Mouse (Mus musculus): ENCODE data around the gene Olfr554. TPM values are rescaled to one million over a fixed set of nuclear protein-coding genes. Genes with fewer than 3 reads are reported as not detected.
"Not testable (repeated sequence)": the region's sequence is repeated elsewhere in the genome, so short reads cannot be mapped to it uniquely, and the experiment has no call there.

The Olfr554 gene
- polyA plus RNA-seq (2016; fragmentation: Nextera tagmentation; extraction: Ambion mirVana), result not detected in 2 replicates

DNA sequence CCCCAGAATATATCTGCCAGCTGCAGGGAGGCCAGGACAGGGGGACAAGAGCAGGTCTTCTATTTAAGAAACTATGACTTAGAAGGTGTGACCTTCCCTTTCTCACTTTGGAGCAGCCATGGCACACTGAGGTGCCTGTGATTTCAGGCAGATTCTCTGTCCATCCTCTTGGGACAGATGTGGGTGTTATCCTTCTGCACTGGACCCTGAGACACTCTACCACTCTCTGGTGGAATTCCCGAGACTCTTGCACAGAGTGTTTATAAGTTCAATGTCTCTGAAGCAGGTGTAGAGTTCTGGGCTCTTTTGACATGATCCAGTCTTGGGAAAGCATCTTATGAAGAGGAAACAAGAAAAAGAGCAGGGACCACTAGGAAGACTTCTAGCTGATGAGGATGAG, at the start of gene Olfr554:
Olfr554 (plus strand) TSS at position 301 of the 400 bp plus-strand sequence.
- H3K27me3 ChIP-seq (ENCODE audit: insufficient read depth, poor library complexity, severe bottlenecking), result no peaks in the 10 kb centered on the region
- 83% methylated on average over 1 of the region's 1 CpGs for WGBS
- no peaks in the 10 kb centered on the region for H3K9me3 ChIP-seq

DNA sequence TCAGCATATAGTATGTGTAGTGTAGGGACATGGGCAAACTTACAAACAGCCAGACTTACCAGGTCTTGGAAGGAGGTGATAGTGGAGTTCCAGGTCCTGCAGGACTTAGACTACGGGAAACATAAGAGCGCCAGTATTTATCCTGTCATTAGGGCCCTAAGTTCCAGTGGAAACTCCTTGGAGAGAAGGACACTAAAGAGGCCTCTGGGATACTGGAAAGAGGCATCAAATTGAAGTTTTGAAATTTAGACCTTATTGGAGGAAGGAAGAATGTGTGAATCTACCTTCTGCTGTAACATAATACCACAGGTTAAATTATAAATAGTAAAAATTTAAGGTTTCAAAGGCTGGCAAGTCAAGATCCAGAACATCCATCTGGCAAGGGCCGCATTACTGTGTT, 46.4 kb upstream of the Olfr554 start, which contains the start of gene Olfr551:
Olfr551 (minus strand) TSS at position 101 of the 400 bp plus-strand sequence.
- Histone ChIP-seq H3K4me1 (replicated peaks) (no peaks in the 10 kb centered on the region), H3K4me3 (no peak within 1 kb of the TSS), H3K36me3 (no peaks in the 10 kb centered on the region), H3K9me3 (no peaks in the 10 kb centered on the region), H3K27ac (no peak within 1 kb of the TSS), H3K27me3 (ENCODE audit: insufficient read depth, poor library complexity, severe bottlenecking) (no peaks in the 10 kb centered on the region)
- DNase-seq (ENCODE audit: low spot score), result no peak
- 89% methylated on average over 3 of the region's 3 CpGs for WGBS

More for the DNA sequence above, at the start of gene Olfr554:
- no peak for DNase-seq (ENCODE audit: low spot score)
- H3K4me3 ChIP-seq, result no peak within 1 kb of the TSS
- no peaks in the 10 kb centered on the region for H3K4me1 ChIP-seq (replicated peaks)
- H3K36me3 ChIP-seq, result no peaks in the 10 kb centered on the region
- no peak within 1 kb of the TSS for H3K27ac ChIP-seq

DNA sequence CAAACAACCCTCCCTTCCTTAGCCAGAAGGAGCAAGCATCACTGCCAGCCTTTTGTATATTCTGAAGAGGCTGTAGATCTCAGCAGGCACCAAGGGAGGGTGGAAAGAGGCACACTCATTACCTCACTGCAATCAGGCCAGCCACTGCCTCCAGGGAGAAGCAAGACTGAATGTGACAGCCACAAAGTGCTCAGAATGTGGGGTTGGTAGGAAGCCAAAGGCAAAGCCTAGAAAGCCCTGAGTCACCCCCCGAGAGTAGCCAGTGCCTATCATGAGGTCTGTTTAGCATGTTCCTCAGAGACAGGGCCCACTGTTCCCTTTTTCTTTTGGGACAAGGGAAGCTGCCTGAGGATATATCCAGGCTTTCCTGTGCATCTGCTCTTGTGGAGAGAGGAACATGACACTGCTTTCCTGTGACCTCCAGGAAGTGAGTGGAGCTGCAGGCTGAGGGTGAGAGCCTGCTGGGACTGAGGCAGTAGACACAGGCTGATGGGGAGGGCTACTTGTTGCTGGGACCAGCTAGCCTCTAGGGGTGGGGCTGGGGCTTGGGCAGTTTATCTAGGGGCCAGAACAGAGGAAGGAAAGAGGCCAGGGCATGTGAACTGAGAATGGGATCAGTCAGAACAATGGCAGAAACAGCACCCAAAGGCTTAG, 40.7 kb upstream of the Olfr554 start, which contains the start of gene Olfr552:
Olfr552 (plus strand) TSS at position 393 of the 654 bp plus-strand sequence.
- WGBS, result 68% methylated on average over 1 of the region's 1 CpGs
- no peaks in the 10 kb centered on the region for H3K36me3 ChIP-seq
- DNase-seq (ENCODE audit: low spot score), result no peak

DNA sequence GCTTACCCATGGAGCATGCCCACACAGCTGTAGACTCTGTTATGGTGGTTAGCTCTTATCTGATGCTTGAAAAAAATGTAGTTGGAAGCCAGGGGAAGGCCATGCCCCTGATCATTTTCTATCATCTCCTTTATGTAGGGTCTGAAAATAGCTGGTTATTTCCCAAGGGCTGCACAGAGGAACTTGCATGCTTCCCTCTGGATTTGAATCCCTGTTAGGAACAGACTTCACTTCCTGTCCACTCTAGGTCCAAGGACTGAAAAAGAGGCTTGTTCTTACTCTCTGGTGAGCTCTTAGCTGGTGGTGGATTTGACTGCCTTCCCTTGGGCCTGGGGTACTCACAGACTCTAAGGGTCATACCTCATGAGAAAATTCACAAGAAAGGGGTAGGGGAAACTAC, 20.1 kb upstream of the Olfr554 start, which contains the start of gene Olfr553:
Olfr553 (minus strand) TSS at position 101 of the 400 bp plus-strand sequence.
- no peaks in the 10 kb centered on the region for H3K4me1 ChIP-seq (replicated peaks)
- no peak within 1 kb of the TSS for H3K4me3 ChIP-seq
- H3K27me3 ChIP-seq (ENCODE audit: insufficient read depth, poor library complexity, severe bottlenecking), result no peaks in the 10 kb centered on the region

More for the DNA sequence above, 40.7 kb upstream of the Olfr554 start, which contains the start of gene Olfr552:
- Histone ChIP-seq H3K27ac (no peak within 1 kb of the TSS), H3K4me1 (replicated peaks) (no peaks in the 10 kb centered on the region), H3K4me3 (no peak within 1 kb of the TSS), H3K27me3 (ENCODE audit: insufficient read depth, poor library complexity, severe bottlenecking) (no peaks in the 10 kb centered on the region), H3K9me3 (no peaks in the 10 kb centered on the region)

DNA sequence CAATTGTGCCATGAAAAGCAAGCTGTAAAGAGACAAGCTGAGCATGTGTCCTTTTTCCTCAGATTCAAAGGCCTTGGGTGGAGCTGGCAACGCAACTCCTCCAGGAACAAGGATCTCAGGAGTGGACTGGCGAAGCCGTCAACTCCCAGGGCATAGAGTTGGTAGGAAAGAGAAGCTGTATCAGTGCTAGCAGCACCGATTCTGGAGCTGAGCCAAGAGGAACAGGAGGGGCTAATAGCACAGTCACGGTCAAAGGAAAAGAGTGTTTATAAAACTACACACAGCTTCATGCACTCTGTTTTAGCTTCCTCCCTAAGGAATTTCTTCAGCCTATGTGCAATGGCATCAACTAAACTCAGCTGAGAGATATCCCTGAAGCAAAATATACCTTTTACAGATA, 18.6 kb upstream of the Olfr554 start:
- H3K4me3 ChIP-seq, result no peak overlapping the region
- 77% methylated on average over 5 of the region's 5 CpGs for WGBS
- H3K27ac ChIP-seq, result no peak overlapping the region
- H3K36me3 ChIP-seq, result no peaks in the 10 kb centered on the region
- DNase-seq (ENCODE audit: low spot score), result no peak
- no peaks in the 10 kb centered on the region for H3K27me3 ChIP-seq (ENCODE audit: insufficient read depth, poor library complexity, severe bottlenecking)
- H3K4me1 ChIP-seq (replicated peaks), result no peaks in the 10 kb centered on the region
- H3K9me3 ChIP-seq, result no peaks in the 10 kb centered on the region

More for the DNA sequence above, 20.1 kb upstream of the Olfr554 start, which contains the start of gene Olfr553:
- no peak within 1 kb of the TSS for H3K27ac ChIP-seq
- DNase-seq (ENCODE audit: low spot score), result no peak
- no peaks in the 10 kb centered on the region for H3K9me3 ChIP-seq
- H3K36me3 ChIP-seq, result no peaks in the 10 kb centered on the region

DNA sequence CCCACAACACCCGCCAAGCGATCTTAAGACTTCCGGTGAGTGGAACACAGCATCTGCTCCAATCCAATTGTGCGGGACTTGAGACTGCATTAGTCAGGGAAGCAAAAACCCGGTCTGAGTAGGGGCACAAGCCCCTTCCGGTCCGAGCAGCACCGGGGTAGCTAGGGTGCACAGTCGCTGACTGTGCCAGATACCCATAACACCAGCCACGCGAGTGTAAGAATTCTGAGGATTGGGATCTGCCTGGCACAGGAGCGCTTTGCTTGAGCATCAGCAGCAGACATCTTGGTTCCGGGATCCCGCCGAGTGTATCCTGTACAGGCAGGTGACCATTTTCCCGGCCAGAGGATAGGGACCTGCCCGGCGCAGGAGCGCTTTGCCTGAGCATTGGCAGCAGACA, 17.9 kb upstream of the Olfr554 start:
- H3K4me1 ChIP-seq (replicated peaks); H3K9me3 ChIP-seq; H3K27ac ChIP-seq; H3K27me3 ChIP-seq (ENCODE audit: insufficient read depth, poor library complexity, severe bottlenecking); H3K4me3 ChIP-seq; H3K36me3 ChIP-seq; DNase-seq (ENCODE audit: low spot score): not testable (repeated sequence)
- WGBS, result 86% methylated on average over 19 of the region's 19 CpGs

DNA sequence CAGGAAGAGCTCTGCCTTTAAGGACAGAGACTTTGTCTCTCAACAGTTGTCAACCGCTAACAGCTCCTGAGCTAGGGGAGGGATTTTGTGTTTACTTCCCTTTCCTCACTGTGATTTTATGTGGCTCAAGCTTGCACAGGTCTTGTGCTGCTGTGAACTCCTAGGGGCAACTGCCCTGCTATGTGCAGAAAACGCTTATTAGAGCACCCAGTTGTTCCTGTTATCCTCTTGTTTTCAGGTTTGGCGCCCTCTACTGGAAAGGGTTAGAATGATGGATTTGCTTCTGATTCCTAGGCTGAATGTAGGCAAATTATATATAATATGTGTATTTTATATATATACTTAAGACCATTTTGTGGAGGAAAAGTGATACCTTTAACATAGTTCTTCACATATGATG, 1.6 kb upstream of the Olfr554 start:
- Histone ChIP-seq H3K4me1 (replicated peaks) (no peaks in the 10 kb centered on the region), H3K9me3 (no peaks in the 10 kb centered on the region), H3K36me3 (no peaks in the 10 kb centered on the region), H3K4me3 (no peak overlapping the region), H3K27me3 (ENCODE audit: insufficient read depth, poor library complexity, severe bottlenecking) (no peaks in the 10 kb centered on the region), H3K27ac (no peak overlapping the region)
- DNase-seq (ENCODE audit: low spot score), result no peak
- WGBS, result 35% methylated on average over 3 of the region's 3 CpGs

DNA sequence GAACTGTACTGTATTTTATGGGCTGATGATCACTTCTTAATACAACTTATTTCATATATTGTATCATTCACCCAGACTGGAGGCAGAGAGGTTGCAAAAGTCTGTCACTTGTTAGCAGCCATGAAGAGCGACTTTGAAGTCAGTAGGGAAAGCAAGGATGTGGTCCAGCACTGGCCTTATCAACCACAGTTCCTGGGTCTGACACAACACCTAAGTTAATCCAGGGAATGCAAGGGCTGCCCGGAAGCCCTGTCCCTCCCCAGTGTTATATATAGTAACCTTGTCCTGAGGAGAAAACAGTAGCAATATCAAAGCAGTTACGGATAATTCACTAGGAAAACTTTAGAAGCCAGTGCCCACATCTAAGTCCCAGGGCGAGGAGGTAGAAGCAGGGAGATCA, 6.7 kb downstream of the Olfr554 start:
- H3K27ac ChIP-seq; H3K4me1 ChIP-seq (replicated peaks); H3K27me3 ChIP-seq (ENCODE audit: insufficient read depth, poor library complexity, severe bottlenecking); H3K36me3 ChIP-seq; H3K9me3 ChIP-seq; DNase-seq (ENCODE audit: low spot score); H3K4me3 ChIP-seq: not testable (repeated sequence)
- 92% methylated on average over 4 of the region's 4 CpGs for WGBS

DNA sequence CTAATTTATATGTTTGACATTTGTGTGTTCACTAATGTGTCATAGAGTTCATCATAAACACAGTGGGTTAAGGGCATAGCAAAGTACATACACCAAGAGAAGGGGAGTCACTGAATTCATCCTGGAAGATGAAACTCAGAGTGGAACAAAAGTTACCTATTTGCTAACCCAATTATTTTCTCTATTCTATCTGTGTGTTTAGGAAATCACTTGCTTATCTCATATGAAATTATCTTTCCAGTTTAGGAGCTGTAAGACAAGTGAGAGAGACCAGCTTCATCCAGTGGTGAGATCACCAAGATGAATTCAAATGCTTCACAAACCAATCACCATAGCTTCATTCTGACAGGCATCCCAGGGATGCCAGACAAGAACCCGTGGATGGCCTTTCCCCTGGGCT, 20.3 kb downstream of the Olfr554 start, which contains the start of gene Olfr555:
Olfr555 (plus strand) TSS at position 301 of the 400 bp plus-strand sequence.
- H3K27me3 ChIP-seq (ENCODE audit: insufficient read depth, poor library complexity, severe bottlenecking), result no peaks in the 10 kb centered on the region
- no peak within 1 kb of the TSS for H3K27ac ChIP-seq
- whole genome bisulfite sequencing, result 76% methylated on average over 1 of the region's 1 CpGs
- DNase-seq (ENCODE audit: low spot score), result no peak
- H3K4me3 ChIP-seq, result no peak within 1 kb of the TSS
- H3K4me1 ChIP-seq (replicated peaks), result no peaks in the 10 kb centered on the region
- no peaks in the 10 kb centered on the region for H3K36me3 ChIP-seq
- no peaks in the 10 kb centered on the region for H3K9me3 ChIP-seq

DNA sequence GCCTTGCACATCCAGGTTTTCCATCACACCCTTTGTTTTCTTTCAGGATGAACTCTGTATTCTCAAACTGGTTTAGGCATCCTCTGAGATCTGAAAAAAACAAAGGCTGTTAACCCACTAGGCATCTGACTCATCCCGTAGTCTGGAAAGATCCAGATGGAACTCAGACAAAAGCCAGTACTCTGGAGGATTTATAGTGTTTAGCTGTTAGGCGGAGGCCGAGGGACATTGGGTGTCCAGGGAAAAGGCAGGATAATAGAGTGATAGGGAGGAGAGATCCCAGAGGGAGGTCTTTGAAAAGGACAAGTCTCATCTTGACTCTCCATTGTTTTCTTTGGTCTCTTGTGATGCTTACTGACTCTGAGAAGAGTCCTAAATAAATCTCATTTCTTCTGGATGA, 26.4 kb downstream of the Olfr554 start, which contains the start of gene Olfr556:
Olfr556 (plus strand) TSS at position 301 of the 400 bp plus-strand sequence.
- H3K9me3 ChIP-seq, result no peaks in the 10 kb centered on the region
- no peaks in the 10 kb centered on the region for H3K27me3 ChIP-seq (ENCODE audit: insufficient read depth, poor library complexity, severe bottlenecking)
- H3K4me3 ChIP-seq, result no peak within 1 kb of the TSS
- H3K36me3 ChIP-seq, result no peaks in the 10 kb centered on the region
- no peak within 1 kb of the TSS for H3K27ac ChIP-seq
- 63% methylated on average over 3 of the region's 3 CpGs for WGBS
- no peak for DNase-seq (ENCODE audit: low spot score)
- H3K4me1 ChIP-seq (replicated peaks), result no peaks in the 10 kb centered on the region

DNA sequence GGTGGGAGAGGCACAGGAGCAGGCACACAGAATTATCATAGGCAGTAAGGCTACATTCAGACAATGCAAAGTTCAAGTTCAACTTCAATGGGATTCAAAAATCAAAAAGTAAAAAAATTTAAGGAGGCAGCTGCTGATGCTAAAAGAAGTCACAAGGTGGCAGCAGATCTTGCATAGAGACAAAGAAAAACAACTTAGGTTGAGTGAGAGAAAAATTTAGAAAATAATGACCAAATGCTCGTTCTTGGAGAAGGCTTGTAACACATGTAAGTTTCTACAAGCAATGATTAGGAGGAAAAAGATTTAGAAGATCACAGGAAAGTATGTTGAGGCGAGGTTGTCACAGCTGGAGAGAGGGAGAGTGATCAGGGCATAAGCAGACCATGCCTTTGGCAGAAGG, 27.1 kb downstream of the Olfr554 start:
- no peaks in the 10 kb centered on the region for H3K36me3 ChIP-seq
- H3K4me3 ChIP-seq, result no peak overlapping the region
- WGBS, result 44% methylated on average over 2 of the region's 2 CpGs
- no peaks in the 10 kb centered on the region for H3K27me3 ChIP-seq (ENCODE audit: insufficient read depth, poor library complexity, severe bottlenecking)
- H3K4me1 ChIP-seq (replicated peaks), result no peaks in the 10 kb centered on the region
- no peak for DNase-seq (ENCODE audit: low spot score)
- H3K27ac ChIP-seq, result no peak overlapping the region
- H3K9me3 ChIP-seq, result no peaks in the 10 kb centered on the region

DNA sequence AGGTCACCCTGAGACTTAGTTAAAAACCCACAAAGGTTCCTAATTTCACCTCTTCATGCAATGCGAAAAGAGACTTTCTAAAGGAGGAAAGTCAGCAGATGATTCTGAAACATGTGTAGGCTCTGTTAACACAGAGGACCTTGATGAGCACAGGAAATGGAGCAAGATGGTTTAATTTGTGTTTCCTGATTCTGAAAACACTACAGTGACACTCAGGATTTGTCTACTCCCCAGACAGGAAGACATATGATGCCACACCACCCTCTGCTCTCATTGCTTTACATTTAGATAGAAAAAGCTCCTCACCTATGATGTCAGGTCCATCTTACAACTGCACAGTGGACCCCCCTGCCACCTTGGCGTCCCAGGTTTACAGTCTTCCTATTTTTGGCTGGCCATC, 38.0 kb downstream of the Olfr554 start:
- no peak overlapping the region for H3K4me3 ChIP-seq
- no peaks in the 10 kb centered on the region for H3K9me3 ChIP-seq
- no peaks in the 10 kb centered on the region for H3K27me3 ChIP-seq (ENCODE audit: insufficient read depth, poor library complexity, severe bottlenecking)
- 90% methylated on average over 2 of the region's 2 CpGs for WGBS
- DNase-seq (ENCODE audit: low spot score), result no peak
- H3K4me1 ChIP-seq (replicated peaks), result no peaks in the 10 kb centered on the region
- H3K36me3 ChIP-seq, result 0 out of 2 replicates have a peak, but pooled peaks cover 7% of the 10 kb centered on the region
- H3K27ac ChIP-seq, result no peak overlapping the region

DNA sequence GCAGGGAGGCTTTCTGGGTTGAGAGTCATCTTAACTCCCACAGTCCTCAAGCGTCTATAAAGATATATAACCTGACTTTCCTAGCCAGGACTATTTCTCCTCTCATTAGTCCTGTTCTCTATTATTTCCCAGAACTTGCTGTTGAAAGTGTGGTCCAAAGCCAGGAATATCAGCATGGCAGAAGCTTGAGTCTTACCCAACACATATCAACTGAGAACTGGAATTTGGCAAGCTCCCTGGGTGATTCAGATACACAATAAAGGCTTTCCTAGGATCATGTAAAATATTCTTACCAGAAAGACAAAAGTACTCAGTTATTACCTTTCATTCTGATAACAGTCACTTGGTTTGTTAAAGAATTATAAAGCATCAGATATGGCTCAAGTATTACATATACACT, 43.7 kb downstream of the Olfr554 start:
- WGBS, result 92% methylated on average over 1 of the region's 1 CpGs
- Histone ChIP-seq H3K27ac (no peak overlapping the region), H3K9me3 (no peaks in the 10 kb centered on the region), H3K36me3 (0 out of 2 replicates have a peak, but pooled peaks cover 7% of the 10 kb centered on the region), H3K27me3 (ENCODE audit: insufficient read depth, poor library complexity, severe bottlenecking) (no peaks in the 10 kb centered on the region), H3K4me1 (replicated peaks) (no peaks in the 10 kb centered on the region), H3K4me3 (no peak overlapping the region)
- DNase-seq (ENCODE audit: low spot score), result no peak

All from hindbrain, embryonic 10.5 days (tissue).